ENCODE assay signal across 16 mouse cellular contexts in the genomic region with DNA sequence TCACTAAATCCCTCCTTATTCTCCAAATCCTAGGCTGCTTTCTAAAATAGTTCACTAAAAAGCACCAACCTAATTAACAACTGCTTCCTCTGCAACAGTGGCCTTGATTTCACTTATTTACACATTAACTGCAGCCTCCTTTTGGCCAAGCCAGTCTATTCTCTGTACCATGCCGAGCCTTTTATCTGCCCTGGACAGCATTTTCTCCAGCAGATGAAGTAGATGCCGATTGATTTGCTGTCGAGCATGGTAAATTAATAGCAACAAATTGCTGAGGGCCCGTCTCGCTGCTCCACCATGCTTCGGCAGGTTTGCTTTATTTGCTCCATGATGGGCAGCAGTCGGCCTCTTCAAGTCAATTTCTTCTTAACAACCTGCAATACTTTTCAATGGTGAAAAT. TPM values are rescaled to one million over a fixed set of nuclear protein-coding genes. Genes with fewer than 3 reads are reported as not detected.
DNase-seq lines count a peak whose midpoint lies in the region; ATAC-seq and TF ChIP-seq lines count a peak whose summit lies in the region.
"Had no signal": no experiment of that assay in that cellular context is flagged by ENCODE, and none has a peak within 500 bp of the region (broad histone marks: within the 10 kb centered on the region; RNA-seq: fewer than 3 reads in every experiment).

No protein-coding gene starts in this region.

- 41% methylated on average over 7 of the region's 7 CpGs for WGBS in midbrain, embryonic 12.5 days
- WGBS in midbrain, postnatal 0 days, result 59% methylated on average over 7 of the region's 7 CpGs
- 39% methylated on average over 7 of the region's 7 CpGs for WGBS in hindbrain, embryonic 12.5 days
- 36% methylated on average over 7 of the region's 7 CpGs for WGBS in midbrain, embryonic 15.5 days

- H3K4me1 ChIP-seq in midbrain, embryonic 12.5 days, result peaks cover 53% of the 10 kb centered on the region
- peaks cover 10% of the 10 kb centered on the region; the same call in 1 of the 2 replicates for H3K4me1 ChIP-seq in midbrain, postnatal 0 days (ENCODE audit: insufficient read depth, low read length)
- H3K4me1 ChIP-seq in hindbrain, embryonic 12.5 days, result peaks cover 41% of the 10 kb centered on the region
- H3K4me1 ChIP-seq in midbrain, embryonic 15.5 days, result peaks cover 45% of the 10 kb centered on the region

- 0 out of 2 replicates have a peak, but pooled peaks cover 26% of the 10 kb centered on the region for H3K27me3 ChIP-seq in midbrain, embryonic 12.5 days
- no peaks in the 10 kb centered on the region for H3K27me3 ChIP-seq in midbrain, postnatal 0 days (ENCODE audit: insufficient read depth, low read length)
- peaks cover 3% of the 10 kb centered on the region; the same call in 1 of the 2 replicates for H3K27me3 ChIP-seq in hindbrain, embryonic 12.5 days
- H3K27me3 ChIP-seq in midbrain, embryonic 15.5 days (replicated peaks), result no peaks in the 10 kb centered on the region
- H3K27me3 ChIP-seq: heart, embryonic 15.5 days; liver, embryonic 15.5 days had no signal

- H3K9ac ChIP-seq in midbrain, embryonic 12.5 days (replicated peaks), result no peak overlapping the region
- H3K9ac ChIP-seq in midbrain, postnatal 0 days (replicated peaks; ENCODE audit: low read length, poor library complexity, severe bottlenecking), result no peak overlapping the region
- H3K9ac ChIP-seq in hindbrain, embryonic 12.5 days, result no peak overlapping the region
- H3K9ac ChIP-seq in midbrain, embryonic 15.5 days, result no peak overlapping the region
- H3K9ac ChIP-seq: heart, embryonic 15.5 days; liver, embryonic 15.5 days had no signal

- H3K9me3 ChIP-seq in midbrain, embryonic 12.5 days, result no peaks in the 10 kb centered on the region
- H3K9me3 ChIP-seq in midbrain, postnatal 0 days (ENCODE audit: low read length), result no peaks in the 10 kb centered on the region
- H3K9me3 ChIP-seq in hindbrain, embryonic 12.5 days (replicated peaks), result no peaks in the 10 kb centered on the region
- no peaks in the 10 kb centered on the region for H3K9me3 ChIP-seq in midbrain, embryonic 15.5 days
- H3K9me3 ChIP-seq: heart, embryonic 15.5 days; liver, embryonic 15.5 days had no signal

- H3K36me3 ChIP-seq in midbrain, embryonic 12.5 days, result 0 out of 2 replicates have a peak, but pooled peaks cover 10% of the 10 kb centered on the region
- H3K36me3 ChIP-seq in midbrain, postnatal 0 days (ENCODE audit: insufficient read depth, low read length), result 0 out of 2 replicates have a peak, but pooled peaks cover 3% of the 10 kb centered on the region
- no peaks in the 10 kb centered on the region for H3K36me3 ChIP-seq in hindbrain, embryonic 12.5 days
- no peaks in the 10 kb centered on the region for H3K36me3 ChIP-seq in midbrain, embryonic 15.5 days (replicated peaks)
- H3K36me3 ChIP-seq: heart, embryonic 15.5 days had no signal

- DNase-seq in midbrain, postnatal 0 days (ENCODE audit: low spot score), result no peak
- DNase-seq in urinary bladder, postnatal 25 days (ENCODE audit: low spot score), result no peak
- no peak for DNase-seq in right cerebral cortex, adult 18-20 months
- DNase-seq: cerebellum, postnatal 14 days; gastrocnemius, postnatal 10 days; heart, adult 2 months; kidney, adult 11 months; layer of hippocampus, adult 9-11 months; thymus, postnatal 4 days had no signal

- no peak for TF ChIP-seq CTCF in midbrain, postnatal 0 days (IDR thresholded peaks at IDR 0.05)

- ATAC-seq in midbrain, embryonic 12.5 days (ENCODE audit: low FRiP score, low read depth), result no peak
- ATAC-seq in midbrain, postnatal 0 days (ENCODE audit: low FRiP score), result no peak
- peak; percentile 29; the same call in 1 of the 2 replicates for ATAC-seq in hindbrain, embryonic 12.5 days (ENCODE audit: low FRiP score)
- no peak for ATAC-seq in midbrain, embryonic 15.5 days (replicated peaks)
- no peak for ATAC-seq in megakaryocyte-erythroid progenitor cell, adult 5-6 weeks (replicated peaks; ENCODE audit: low FRiP score, low TSS enrichment, poor library complexity, severe bottlenecking)
- ATAC-seq: lung, postnatal 0 days had no signal

- no peak overlapping the region for H3K27ac ChIP-seq in midbrain, embryonic 12.5 days (replicated peaks)
- no peak overlapping the region for H3K27ac ChIP-seq in midbrain, postnatal 0 days (ENCODE audit: low read depth, low read length)
- H3K27ac ChIP-seq in hindbrain, embryonic 12.5 days, result no peak overlapping the region
- H3K27ac ChIP-seq in midbrain, embryonic 15.5 days, result no peak overlapping the region
- H3K27ac ChIP-seq: heart, adult 2 months; heart, embryonic 15.5 days; liver, embryonic 15.5 days had no signal

- no peak overlapping the region for H3K4me3 ChIP-seq in midbrain, embryonic 12.5 days
- H3K4me3 ChIP-seq in midbrain, postnatal 0 days (ENCODE audit: low read depth, low read length), result no peak overlapping the region
- no peak overlapping the region for H3K4me3 ChIP-seq in hindbrain, embryonic 12.5 days
- H3K4me3 ChIP-seq in midbrain, embryonic 15.5 days, result no peak overlapping the region
- H3K4me3 ChIP-seq: heart, adult 2 months; heart, embryonic 15.5 days; liver, embryonic 15.5 days had no signal

- 0 out of 2 replicates have a peak overlapping the region, but pooled peaks have one; percentile 0 for H3K4me2 ChIP-seq in midbrain, embryonic 12.5 days (replicated peaks)
- no peak overlapping the region for H3K4me2 ChIP-seq in midbrain, postnatal 0 days (ENCODE audit: low read depth, low read length, poor library complexity, severe bottlenecking)
- 0 out of 2 replicates have a peak overlapping the region, but pooled peaks have one; percentile 6 for H3K4me2 ChIP-seq in hindbrain, embryonic 12.5 days (replicated peaks)
- peak overlapping the region; percentile 30; the same call in 1 of the 2 replicates for H3K4me2 ChIP-seq in midbrain, embryonic 15.5 days
- H3K4me2 ChIP-seq: heart, embryonic 15.5 days; liver, embryonic 15.5 days had no signal

RNA-seq across cellular contexts. Expression of gene Tle4, which starts 7.7 kb away (rescaled TPM):
- 35.1 and 40.4 TPM in 2 replicates for polyA plus RNA-seq in midbrain, embryonic 12.5 days (2016; fragmentation: Nextera tagmentation; extraction: Ambion mirVana)
- 54.6 and 69.8 TPM in 2 replicates for total RNA-seq in midbrain, postnatal 0 days (2014; rRNA removed)
- 20.4 and 21.4 TPM in 2 replicates for polyA plus RNA-seq in midbrain, postnatal 0 days (2015; fragmentation: Nextera tagmentation; extraction: Ambion mirVana)
- 37.7 and 40.2 TPM in 2 replicates for polyA plus RNA-seq in hindbrain, embryonic 12.5 days (2016; fragmentation: Nextera tagmentation; extraction: Ambion mirVana)
- 40.4 and 41.3 TPM in 2 replicates for polyA plus RNA-seq in midbrain, embryonic 15.5 days (2015; fragmentation: Nextera tagmentation; extraction: Ambion mirVana)
- total RNA-seq in megakaryocyte-erythroid progenitor cell, adult 5-6 weeks (2014; fragmentation: Nextera tagmentation), result 18.2 and 26.3 TPM in 2 replicates
- 8.7 and 13.3 TPM in 2 replicates for total RNA-seq in megakaryocyte-erythroid progenitor cell, adult 5-6 weeks (2017)
